Mouse (Mus musculus) regulatory T cell (primary cell): Measurements from ENCODE around the gene Gipc3.

Experiments
- in situ Hi-C: fragments of 300-600 bp; cut with MboI, MseI; formaldehyde crosslinking; loops from one replicate; pipeline ENCODE4 v1.15.1; 2025; ENCODE audit warnings: high pct_unique_total_duplicates

Gipc3 gene

GRCm38 (mm10) chr10:81342686-81343505, at the start of gene Gipc3:
Gipc3 (minus strand) TSS chr10:81343266.
- in situ Hi-C loops: no loop called here

- in situ Hi-C loops: loop anchor here (5.0 kb wide), 1 partner anchor 50 kb away; no protein-coding TSS in a partner anchor
These were observed 49.7 kb upstream of the Gipc3 start, which contains the start of gene Smim24 for GRCm38 (mm10) chr10:81392781-81393185. Smim24 (plus strand) TSS chr10:81393051.

DNA sequence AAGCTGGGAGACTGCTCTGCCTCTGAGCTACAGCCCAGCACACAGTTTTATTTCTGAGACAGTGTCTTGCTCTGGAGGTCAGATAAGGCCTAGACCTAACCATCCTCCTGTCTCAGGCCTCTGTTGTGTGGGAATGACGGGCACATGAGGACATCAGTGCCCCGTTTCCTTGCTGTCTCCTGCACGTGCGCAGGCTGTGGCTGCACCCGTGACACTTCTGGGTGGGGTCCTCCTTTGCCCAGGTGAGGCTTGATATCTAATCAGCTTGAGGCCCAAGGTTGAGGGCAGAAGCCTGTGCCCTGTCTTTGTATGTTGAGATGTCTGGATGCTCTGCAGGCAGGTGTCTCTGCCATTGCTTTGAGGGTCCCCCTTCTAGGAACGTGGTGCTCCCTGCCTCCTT, 49.2 kb upstream of the Gipc3 start:
- in situ Hi-C loops: loop anchor here (5.0 kb wide), 1 partner anchor 50 kb away; no protein-coding TSS in a partner anchor

GRCm38 (mm10) chr10:81390678-81390965, 47.6 kb upstream of the Gipc3 start:
- in situ Hi-C loops: loop anchor here (5.0 kb wide), 1 partner anchor 52 kb away; no protein-coding TSS in a partner anchor

DNA sequence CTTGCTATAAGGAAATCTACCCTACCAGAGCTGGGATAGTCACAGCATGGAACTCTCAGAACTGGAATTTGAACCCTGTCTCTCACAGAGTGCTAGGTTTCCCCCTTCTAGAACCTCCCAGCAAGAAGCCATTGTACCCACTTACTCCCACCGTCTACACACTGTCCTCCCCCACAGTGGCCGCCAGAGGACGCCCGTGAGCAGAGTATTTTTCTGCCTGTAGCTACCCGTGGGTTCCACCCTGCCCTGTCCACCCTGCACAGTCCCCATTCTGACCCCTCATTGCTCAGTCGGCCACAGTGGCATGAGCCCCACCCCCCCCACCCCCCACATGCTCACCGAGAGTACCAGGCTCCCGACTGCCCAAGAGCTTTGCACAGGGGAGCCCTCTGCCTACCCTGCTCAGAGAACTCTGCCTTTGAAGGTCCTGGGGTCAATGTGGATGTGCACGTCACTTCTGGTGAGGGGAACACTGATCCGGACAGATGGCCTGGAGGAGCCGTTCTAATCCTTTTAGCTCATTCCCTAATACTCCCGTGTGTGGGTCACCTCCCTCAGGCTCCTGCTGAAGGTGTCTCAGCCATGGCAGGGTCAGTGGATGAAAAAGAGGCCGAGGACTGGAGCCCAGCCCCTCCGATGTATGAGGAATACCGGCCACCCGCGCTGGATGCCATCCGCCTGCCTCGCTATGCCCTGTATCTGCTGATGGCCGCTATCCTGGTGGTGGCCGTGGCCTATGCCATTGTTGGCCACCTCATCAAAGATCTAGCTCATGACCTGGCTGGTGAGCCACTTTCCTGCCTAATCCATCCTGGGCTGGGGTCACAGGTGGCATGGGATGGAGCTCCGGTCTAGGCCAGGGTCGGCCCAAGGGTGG, 47.0 kb upstream of the Gipc3 start:
- in situ Hi-C loops: loop anchor here (5.0 kb wide), 1 partner anchor 52 kb away; no protein-coding TSS in a partner anchor

- in situ Hi-C loops: no loop called here
These were observed 46.3 kb upstream of the Gipc3 start for GRCm38 (mm10) chr10:81389373-81389772.

DNA sequence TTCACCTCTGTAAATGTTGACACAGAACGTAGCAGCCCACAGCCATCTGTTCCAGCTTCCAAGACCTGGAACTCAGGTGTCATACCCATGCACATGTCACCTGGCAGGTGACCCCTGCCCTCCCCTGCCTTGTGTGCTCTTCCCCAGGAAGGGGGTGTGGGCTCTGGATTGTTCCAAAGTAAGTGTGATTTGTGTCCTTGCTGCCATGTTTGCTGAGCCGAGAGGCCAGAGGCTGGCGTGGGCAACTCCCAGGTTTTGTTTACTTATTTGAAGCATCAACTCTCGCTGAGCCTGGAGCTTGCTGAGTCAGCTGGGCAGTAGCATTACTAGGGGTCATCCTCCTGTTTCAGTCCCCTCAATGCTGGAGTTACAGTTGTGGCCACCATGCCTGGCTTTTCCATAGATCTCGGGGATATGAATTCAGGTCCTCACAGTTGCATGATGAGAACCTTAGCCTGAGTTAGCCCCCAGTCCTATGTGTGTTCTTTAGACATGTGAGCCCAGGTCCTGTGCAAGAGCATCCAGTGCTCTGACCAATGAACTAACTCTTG, 45.5 kb upstream of the Gipc3 start, which contains the start of gene Gm48552:
TSS of gene Gm48552 (plus strand) at position 501 of the 551 bp plus-strand sequence.
- in situ Hi-C loops: no loop called here

DNA sequence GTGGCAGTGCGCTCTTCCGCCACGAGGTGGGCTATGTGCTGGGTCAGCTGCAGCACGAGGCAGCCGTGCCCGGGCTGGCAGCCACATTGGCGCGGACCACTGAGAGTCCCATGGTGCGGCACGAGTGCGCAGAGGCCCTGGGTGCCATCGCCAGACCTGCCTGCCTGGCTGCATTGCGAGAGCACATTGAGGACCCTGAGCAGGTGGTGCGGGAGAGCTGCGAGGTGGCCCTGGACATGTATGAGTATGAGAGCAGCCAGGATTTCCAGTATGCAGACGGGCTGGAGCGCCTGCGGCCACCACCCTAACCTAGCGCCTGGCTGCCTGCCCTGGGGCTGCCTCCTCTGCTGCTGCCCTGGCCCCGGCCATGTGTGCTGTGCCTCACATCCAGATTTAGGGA, 44.6 kb upstream of the Gipc3 start:
- in situ Hi-C loops: no loop called here

DNA sequence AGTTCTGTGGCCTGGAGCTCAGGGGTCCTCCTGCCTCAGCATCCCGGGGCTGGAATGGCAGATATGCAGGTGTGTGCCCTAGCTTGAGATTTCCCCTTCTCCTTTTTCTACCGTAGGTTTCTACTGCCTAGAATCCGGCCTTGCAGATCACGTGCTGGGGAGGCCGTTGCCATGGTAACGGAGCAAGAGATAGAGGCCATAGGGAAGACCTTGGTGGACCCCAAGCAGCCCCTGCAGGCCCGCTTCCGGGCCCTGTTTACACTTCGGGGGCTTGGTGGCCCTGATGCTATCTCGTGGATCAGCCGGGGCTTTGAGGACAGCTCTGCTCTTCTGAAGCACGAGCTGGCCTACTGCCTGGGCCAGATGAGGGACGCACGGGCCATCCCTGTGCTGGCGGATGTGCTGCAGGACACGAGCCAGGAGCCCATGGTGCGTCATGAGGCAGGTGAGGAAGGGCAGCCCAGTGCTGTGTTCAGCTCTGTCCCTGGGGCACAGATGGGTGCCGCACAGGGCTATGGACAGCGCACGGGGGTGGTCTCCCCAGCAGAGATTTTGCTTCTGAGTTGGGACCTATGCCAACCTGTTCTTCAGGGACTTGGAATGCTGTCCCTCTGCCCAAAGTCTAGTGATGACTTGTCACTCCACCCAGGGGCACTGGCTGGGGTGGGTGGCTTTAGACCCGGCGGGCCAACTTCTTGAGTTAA, 42.7 kb upstream of the Gipc3 start:
- in situ Hi-C loops: no loop called here

DNA sequence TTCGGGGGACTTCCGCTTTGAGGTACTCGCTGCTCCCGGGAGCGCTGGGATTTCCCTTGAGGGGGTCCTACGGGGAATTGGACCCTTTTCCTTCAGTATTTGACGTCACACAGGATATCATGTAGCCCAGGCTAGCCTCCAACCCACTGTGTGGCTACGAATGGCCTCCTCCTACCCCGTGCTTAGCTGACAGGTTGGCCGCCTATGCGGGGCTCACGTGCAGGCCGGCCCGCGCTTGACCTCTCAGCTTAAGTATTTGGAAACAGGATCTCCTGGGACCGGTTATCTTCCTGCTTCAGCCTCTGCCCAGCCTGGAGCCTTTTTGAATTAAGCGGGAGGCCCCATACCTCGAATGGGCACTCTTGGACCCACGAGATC, 41.5 kb upstream of the Gipc3 start:
- in situ Hi-C loops: no loop called here

DNA sequence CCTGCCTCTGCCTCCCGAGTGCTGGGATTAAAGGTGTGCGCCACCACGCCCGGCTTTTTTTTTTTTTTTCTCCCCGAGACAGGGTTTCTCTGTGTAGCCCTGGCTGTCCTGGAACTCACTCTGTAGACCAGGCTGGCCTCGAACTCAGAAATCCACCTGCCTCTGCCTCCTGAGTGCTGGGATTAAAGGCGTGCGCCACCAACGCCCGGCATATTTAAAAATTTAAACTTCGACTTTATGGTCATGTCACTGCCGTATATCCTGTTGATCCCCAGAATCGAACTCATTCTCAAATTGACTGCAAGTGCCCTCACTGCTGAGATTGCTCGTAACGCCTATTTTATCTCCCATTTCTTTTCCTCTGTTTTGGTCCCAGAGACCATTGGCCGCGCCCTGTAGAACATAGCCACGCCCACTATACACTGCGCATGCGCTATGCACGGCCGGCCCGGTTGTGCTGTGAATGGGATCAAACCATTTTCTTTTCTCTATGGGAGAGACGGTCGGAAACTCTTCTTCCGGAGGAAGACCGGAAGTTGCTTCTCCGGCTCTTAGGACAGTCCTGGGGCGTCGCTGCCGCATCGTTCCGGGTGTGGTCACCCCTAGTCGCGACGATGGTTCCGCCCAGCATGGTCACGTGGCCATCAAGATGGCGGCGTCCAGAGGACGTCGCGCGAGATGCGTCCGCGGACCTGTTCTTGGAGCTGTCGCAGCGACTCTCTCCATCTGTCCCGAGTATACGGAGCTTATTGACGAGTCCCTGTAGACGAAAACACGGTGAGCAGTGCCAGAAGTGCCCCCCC, 40.9 kb upstream of the Gipc3 start, which contains the start of the genes Dohh and Gm48551:
TSS of gene Dohh (plus strand) at position 627 of the 803 bp plus-strand sequence.
TSS of gene Gm48551 (plus strand) at position 665 of the 803 bp plus-strand sequence.
- in situ Hi-C loops: no loop called here

- in situ Hi-C loops: no loop called here
These were observed 39.0 kb upstream of the Gipc3 start for GRCm38 (mm10) chr10:81382039-81382438.

- in situ Hi-C loops: no loop called here
These were observed 36.8 kb upstream of the Gipc3 start for GRCm38 (mm10) chr10:81379809-81380378.

DNA sequence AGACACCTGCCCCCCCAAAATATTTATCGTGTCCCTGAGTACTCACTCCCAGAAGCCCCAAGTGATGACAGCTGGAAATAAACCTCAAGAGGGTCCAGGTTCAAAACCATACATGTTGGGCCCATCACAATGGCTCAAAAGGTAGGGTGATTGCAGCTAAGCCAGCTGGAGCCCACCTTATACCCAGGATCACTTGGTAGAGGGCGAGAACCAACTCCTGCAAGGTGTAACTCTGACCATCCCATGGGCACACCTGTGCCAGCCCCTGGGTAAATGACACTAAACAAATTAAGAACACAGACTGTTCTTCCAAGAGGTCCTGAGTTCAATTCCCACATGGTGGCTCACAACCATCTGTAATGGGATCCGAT, 36.1 kb upstream of the Gipc3 start:
- in situ Hi-C loops: no loop called here

GRCm38 (mm10) chr10:81378553-81379182, 35.6 kb upstream of the Gipc3 start:
- in situ Hi-C loops: no loop called here

GRCm38 (mm10) chr10:81377793-81378552, 34.9 kb upstream of the Gipc3 start, which contains the start of gene Fzr1:
Fzr1 (minus strand) TSS chr10:81378516.
- in situ Hi-C loops: no loop called here

DNA sequence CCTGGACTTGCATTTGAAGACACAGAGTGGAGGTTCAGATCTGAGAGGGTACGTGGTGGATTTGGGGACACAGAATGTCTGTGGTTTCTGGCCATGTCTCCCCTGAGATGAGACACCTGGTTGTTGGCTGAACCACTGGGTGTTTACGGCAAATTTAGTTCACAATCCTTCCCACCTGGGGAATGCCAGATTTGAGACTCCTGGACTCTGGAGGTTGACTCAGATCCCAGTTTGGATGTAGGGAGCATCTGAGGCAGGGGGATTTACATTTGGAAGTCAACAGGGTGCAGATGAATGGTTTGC, 34.2 kb upstream of the Gipc3 start:
- in situ Hi-C loops: no loop called here

DNA sequence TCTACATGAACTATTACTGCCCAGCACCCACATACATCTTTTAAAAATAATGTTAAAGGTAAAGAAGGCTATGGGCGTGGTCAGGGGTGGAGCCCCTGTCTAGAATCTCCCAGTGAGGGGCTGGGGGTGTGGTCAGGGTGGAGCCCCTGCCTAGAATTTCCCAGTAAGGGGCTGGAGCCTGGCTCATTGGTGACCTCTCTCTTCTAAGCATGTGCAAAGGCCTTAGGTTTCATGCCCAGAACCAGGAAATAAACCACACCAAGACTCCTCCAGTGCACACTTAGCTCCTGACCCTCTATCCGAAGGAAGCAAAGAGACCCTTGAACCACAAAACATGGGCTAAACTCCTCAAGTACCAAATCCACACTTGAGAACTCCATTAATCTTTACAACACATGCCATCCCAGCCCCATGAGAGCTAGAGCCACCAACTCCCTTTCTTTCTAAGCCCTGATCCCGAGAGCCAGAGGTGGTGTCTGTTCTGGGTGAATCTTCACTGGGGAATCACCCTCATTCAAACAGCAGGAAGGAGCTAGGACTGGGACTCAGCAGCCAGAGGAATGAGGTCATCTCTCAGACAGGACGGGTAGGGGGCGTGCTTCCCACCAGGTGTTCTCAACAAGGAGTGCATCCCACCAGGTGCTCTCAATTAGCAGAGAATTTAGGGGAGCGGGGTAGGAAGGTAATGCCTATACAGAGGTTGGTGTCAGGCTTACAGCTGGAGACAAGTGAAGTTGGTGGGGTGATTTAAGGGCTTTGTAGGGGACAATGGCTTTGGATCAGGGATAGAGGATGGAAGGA, 33.7 kb upstream of the Gipc3 start:
- in situ Hi-C loops: no loop called here
